Comparison of ENCODE assay signal across 29 mouse cellular contexts in genomic region chr6:126110892-126111835, GRCm38 (mm10). TPM values are rescaled to one million over a fixed set of nuclear protein-coding genes. Genes with fewer than 3 reads are reported as not detected.
DNase-seq lines count a peak whose midpoint lies in the region; ATAC-seq and TF ChIP-seq lines count a peak whose summit lies in the region.
"Had no signal": no experiment of that assay in that cellular context is flagged by ENCODE, and none has a peak within 500 bp of the region (broad histone marks: within the 10 kb centered on the region; RNA-seq: fewer than 3 reads in every experiment).

No protein-coding gene starts in this region.

- 0 out of 2 replicates have a peak, but pooled peaks cover 4% of the 10 kb centered on the region for H3K36me3 ChIP-seq in kidney, embryonic 15.5 days
- no peaks in the 10 kb centered on the region for H3K36me3 ChIP-seq in lung, embryonic 14.5 days (ENCODE audit: insufficient read depth)
- H3K36me3 ChIP-seq: heart, embryonic 13.5 days; hindbrain, embryonic 15.5 days; liver, embryonic 15.5 days had no signal

- H3K27ac ChIP-seq in kidney, embryonic 15.5 days = peak overlapping the region; percentile 56
- no peak overlapping the region for H3K27ac ChIP-seq in lung, embryonic 14.5 days (ENCODE audit: low read depth)
- H3K27ac ChIP-seq: embryonic facial prominence, embryonic 13.5 days; heart, embryonic 13.5 days; hindbrain, embryonic 15.5 days; limb, embryonic 10.5 days; limb, embryonic 15.5 days; liver, embryonic 15.5 days; stomach, postnatal 0 days had no signal

- no peak overlapping the region for H3K9ac ChIP-seq in kidney, embryonic 15.5 days
- H3K9ac ChIP-seq in lung, embryonic 14.5 days = no peak overlapping the region
- H3K9ac ChIP-seq: embryonic facial prominence, embryonic 13.5 days; heart, embryonic 13.5 days; hindbrain, embryonic 15.5 days; limb, embryonic 15.5 days; liver, embryonic 15.5 days had no signal

- no peak for DNase-seq in kidney, postnatal 10 days
- peak; percentile 79 for DNase-seq in lung, embryonic 14.5 days
- no peak for DNase-seq in lung, postnatal 4 days
- DNase-seq in brain, adult 2 months (ENCODE audit: low read depth, low spot score) = peak; percentile 12
- DNase-seq in lung, postnatal 36 days = peak; percentile 61
- no peak for DNase-seq in urinary bladder, postnatal 25 days (ENCODE audit: low spot score)
- DNase-seq: adrenal gland, postnatal 14 days; cerebellum, adult 11-12 months; cerebellum, adult 9-11 months; embryo, embryonic 11 days; gastrocnemius, postnatal 10 days; heart, postnatal 10 days; kidney, adult 2 months; kidney, postnatal 4 days; right cerebral cortex, postnatal 25 days; thymus, adult 18-20 months; thymus, postnatal 25 days had no signal

- no peak overlapping the region for H3K4me2 ChIP-seq in kidney, embryonic 15.5 days
- H3K4me2 ChIP-seq in lung, embryonic 14.5 days = no peak overlapping the region
- H3K4me2 ChIP-seq: embryonic facial prominence, embryonic 13.5 days; heart, embryonic 13.5 days; hindbrain, embryonic 15.5 days; limb, embryonic 15.5 days; liver, embryonic 15.5 days had no signal

- H3K9me3 ChIP-seq in kidney, embryonic 15.5 days (replicated peaks) = no peaks in the 10 kb centered on the region
- no peaks in the 10 kb centered on the region for H3K9me3 ChIP-seq in lung, embryonic 14.5 days (ENCODE audit: low read depth, low read length)
- H3K9me3 ChIP-seq: embryonic facial prominence, embryonic 13.5 days; heart, embryonic 13.5 days; hindbrain, embryonic 15.5 days; limb, embryonic 10.5 days; limb, embryonic 15.5 days; liver, embryonic 15.5 days had no signal

- no peak for TF ChIP-seq CTCF in lung, embryonic 14.5 days (IDR thresholded peaks at IDR 0.05; ENCODE audit: low read depth)

- no peak overlapping the region for H3K4me3 ChIP-seq in kidney, embryonic 15.5 days (replicated peaks)
- no peak overlapping the region for H3K4me3 ChIP-seq in lung, embryonic 14.5 days (ENCODE audit: low read depth, low read length)
- H3K4me3 ChIP-seq: embryonic facial prominence, embryonic 13.5 days; erythroblast, embryonic 14.5 days; heart, embryonic 13.5 days; hindbrain, embryonic 15.5 days; limb, embryonic 10.5 days; limb, embryonic 15.5 days; liver, embryonic 15.5 days had no signal

- H3K27me3 ChIP-seq in kidney, embryonic 15.5 days = no peaks in the 10 kb centered on the region
- H3K27me3 ChIP-seq in lung, embryonic 14.5 days (ENCODE audit: insufficient read depth, low read length) = no peaks in the 10 kb centered on the region
- H3K27me3 ChIP-seq: embryonic facial prominence, embryonic 13.5 days; heart, embryonic 13.5 days; hindbrain, embryonic 15.5 days; limb, embryonic 15.5 days; liver, embryonic 15.5 days had no signal

- H3K4me1 ChIP-seq in kidney, embryonic 15.5 days = peaks cover 64% of the 10 kb centered on the region
- peaks cover 17% of the 10 kb centered on the region for H3K4me1 ChIP-seq in lung, embryonic 14.5 days (ENCODE audit: insufficient read depth)
- H3K4me1 ChIP-seq: hindbrain, embryonic 15.5 days; liver, embryonic 15.5 days had no signal

- WGBS in kidney, embryonic 15.5 days = 42% methylated on average over 15 of the region's 15 CpGs
- 66% methylated on average over 15 of the region's 15 CpGs for WGBS in lung, embryonic 14.5 days

- peak; percentile 28; the same call in 1 of the 2 replicates for ATAC-seq in kidney, embryonic 15.5 days (replicated peaks; ENCODE audit: low FRiP score)
- peak; percentile 53 for ATAC-seq in lung, embryonic 14.5 days (ENCODE audit: insufficient read depth)
- ATAC-seq: forebrain, embryonic 16.5 days; inflammation-experienced regulatory T-cells, adult 6 months; midbrain, embryonic 16.5 days had no signal

RNA-seq across cellular contexts. Expression of gene Ntf3, which starts 55.5 kb away (rescaled TPM):
- 16.2 and 16.6 TPM in 2 replicates for polyA plus RNA-seq in kidney, embryonic 15.5 days (2015; fragmentation: Nextera tagmentation; extraction: Ambion mirVana)
- polyA plus RNA-seq in lung, embryonic 14.5 days (2014; fragmentation: Nextera tagmentation; extraction: Ambion mirVana) = 4.3 and 4.7 TPM in 2 replicates
- polyA plus RNA-seq: erythroblast, embryonic 14.5 days; inflammation-experienced regulatory T-cells, adult 6 months had no signal

Comparison
In these comparisons a context has a peak if more than half of its experiments do, and no peak if none do; other contexts are left out.
1. DNase-seq: peak in lung, embryonic 14.5 days (single experiment), brain, adult 2 months (single experiment) and lung, postnatal 36 days (single experiment); none in kidney, postnatal 10 days (single experiment), lung, postnatal 4 days (0 of 2) and urinary bladder, postnatal 25 days (single experiment).